Mouse (Mus musculus): ENCODE results near the gene Kit.

Kit gene

DNA sequence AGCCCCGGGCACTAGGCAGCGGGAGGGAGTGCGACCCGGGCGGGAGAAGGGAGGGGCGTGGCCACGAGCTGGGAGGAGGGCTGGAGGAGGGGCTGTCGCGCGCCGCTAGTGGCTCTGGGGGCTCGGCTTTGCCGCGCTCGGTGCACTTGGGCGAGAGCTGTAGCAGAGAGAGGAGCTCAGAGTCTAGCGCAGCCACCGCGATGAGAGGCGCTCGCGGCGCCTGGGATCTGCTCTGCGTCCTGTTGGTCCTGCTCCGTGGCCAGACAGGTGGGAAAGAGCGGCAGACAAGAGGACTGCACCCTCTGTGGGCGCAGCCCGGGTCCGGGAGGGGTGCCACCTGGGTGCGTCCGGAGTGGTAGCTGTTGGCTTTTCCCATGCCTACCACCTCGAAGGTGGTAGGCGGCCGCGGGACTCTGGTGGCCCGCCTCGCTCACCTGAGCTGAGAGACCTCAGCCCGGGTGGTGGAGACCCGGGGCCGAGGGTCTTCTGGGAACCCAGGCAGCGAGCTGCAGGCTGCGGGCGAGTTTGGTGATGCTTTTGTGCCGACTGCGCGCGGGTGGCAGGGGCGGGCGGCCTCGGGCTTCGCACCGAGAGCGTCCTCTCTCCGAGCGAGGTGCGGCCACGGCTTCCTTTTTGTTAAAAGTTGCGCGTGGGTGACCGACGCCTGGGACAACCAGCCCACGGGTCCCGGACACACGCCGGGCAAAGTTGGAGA lies at the start of gene Kit:
Gene Kit (plus strand): TSS at position 65 of the 715 bp plus-strand sequence.
- in situ Hi-C loops (cut with MboI, MseI), result no loop called here

DNA sequence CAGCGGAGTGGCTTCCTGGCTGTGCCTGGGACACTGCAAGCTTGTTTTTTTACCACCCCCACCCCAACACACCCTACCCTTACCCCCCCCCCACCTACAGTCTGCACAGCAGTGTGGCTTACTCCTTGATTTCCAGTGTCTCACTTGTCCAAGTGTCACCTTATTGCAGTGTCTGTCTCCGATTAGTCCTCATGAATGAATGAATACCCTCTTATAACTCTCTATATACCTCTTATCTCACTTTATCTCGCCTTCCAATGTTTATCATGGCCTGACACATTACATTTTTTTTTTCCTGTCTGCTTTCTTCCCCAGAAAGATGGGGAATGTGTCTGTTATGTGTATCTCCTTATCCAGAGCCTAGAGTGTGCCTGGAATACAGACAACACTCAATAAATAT lies 38.6 kb upstream of the Kit start:
- in situ Hi-C loops (cut with MboI, MseI), result no loop called here

DNA sequence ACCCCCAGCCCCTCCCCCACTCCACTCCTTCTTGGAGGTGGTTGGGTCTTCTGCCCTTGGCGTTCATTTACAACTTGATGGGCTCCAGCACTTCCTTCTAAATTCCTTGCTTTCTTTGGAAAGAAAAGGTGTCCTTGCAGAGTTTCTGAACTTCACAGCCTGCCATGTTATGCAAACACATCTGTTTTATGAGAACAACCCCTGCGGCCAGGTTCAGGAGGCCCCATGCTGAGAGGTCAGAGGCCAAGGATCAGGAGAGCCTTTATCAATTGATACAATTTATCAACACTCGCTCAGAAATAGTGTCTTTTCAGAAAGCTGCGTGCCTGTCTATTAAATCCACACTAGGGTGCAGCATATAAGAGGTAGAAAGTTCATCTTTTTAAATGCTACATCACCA lies 37.0 kb upstream of the Kit start:
- in situ Hi-C loops (cut with MboI, MseI), result no loop called here

DNA sequence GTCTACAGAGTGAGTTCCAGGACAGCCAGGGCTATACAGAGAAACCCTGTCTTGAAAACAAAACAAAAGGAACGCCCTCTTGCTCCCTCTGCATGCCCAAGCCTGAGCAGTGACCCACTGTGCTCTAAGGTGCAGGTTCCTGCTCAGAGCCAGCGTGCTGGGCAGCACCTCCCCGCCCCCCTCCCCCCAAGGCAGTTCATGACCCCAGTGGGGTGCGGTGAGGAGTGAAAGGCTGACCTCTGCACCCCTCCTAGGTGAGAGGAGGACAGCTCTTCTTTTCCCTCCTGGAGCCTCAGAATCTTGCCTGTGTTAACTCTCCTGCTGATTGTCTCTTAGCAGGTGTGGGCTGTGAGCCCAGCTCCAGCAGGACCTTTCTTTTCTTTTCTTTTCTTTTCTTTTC lies 36.3 kb upstream of the Kit start:
- in situ Hi-C loops (cut with MboI, MseI), result no loop called here

- in situ Hi-C loops (cut with MboI, MseI), result no loop called here
Measured at GRCm38 (mm10) chr5:75539098-75539497, 35.6 kb upstream of the Kit start.

- in situ Hi-C loops (cut with MboI, MseI), result no loop called here
Measured at GRCm38 (mm10) chr5:75543757-75544156, 31.0 kb upstream of the Kit start.

DNA sequence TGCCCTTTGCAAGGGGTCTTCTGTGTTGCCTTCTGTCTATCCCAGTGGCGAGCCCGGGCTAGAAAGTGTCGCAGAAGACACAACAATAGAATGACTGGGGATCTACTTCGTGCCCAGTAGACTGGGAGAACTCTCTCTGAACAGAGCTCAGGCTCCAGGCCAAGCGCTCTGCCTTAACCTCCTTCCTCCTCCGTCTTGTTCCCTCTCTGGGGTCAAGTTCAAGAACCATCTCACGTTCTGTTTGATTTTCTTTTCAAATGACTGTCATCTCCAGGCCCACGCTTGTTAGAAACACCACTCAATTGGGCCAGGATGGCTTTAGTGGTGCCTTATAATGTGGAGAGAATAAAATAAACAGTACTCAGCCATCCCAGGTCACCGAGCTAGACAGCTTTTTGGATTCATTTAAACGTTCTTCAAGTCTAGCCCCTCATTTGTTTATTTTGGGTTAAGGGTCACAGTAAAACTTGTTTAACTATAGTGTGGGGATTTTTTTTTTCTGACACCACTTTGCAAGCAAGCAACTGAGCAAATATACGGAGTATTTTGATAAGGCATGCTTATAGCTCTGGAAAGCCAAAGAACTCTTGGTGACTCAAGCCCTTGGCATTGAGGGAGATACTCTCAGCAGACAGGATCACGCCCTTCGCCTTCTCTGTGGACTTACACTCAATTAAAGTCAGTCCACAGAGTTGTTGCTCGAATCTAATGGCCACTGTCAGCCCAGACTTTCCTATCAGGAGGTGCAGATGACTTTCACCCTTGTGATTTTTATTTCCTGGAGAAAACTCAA lies 30.0 kb upstream of the Kit start:
- in situ Hi-C loops (cut with MboI, MseI), result no loop called here

- in situ Hi-C loops (cut with MboI, MseI), result no loop called here
Measured at GRCm38 (mm10) chr5:75545265-75545643, 29.5 kb upstream of the Kit start.

GRCm38 (mm10) chr5:75553021-75553420 lies 21.7 kb upstream of the Kit start:
- in situ Hi-C loops (cut with MboI, MseI), result no loop called here

DNA sequence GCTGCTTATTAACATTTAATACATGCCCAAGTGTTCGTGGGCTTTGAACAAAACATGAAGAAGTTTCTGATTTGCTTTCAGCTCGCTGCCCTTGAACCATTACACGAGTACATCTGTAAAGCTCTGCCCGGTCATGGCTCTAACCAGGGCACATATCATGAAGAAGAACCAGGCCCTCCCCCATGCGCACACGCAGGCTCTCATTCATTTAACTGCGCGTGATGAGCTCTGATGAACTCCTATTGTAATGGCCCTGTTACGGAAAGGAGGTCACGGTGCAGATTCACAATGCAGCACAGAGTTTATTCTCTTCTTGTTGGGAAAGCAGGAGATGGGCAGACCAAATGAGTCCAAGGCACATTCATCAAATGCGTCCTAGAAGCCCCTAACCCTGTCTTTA lies 17.1 kb upstream of the Kit start:
- in situ Hi-C loops (cut with MboI, MseI), result no loop called here

GRCm38 (mm10) chr5:75559291-75559690 lies 15.4 kb upstream of the Kit start:
- in situ Hi-C loops (cut with MboI, MseI), result no loop called here

DNA sequence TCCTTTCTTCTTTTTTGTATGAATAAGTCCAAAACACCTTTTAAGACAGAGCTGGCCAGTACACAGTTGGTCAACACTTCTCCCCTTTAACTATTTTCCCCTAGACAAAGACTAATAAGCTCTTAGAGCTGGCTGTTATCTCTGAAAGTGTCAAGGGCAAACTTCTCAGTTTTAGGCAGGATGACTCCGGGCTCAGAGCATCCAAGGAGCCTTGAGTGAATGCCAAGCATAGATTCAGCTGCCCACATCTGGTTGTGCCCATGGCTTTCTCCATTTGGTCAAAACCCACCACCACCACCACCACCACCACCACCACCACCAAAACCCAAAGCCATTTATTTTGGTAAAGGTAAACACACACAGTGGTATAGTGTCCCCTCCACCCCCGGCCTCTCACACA lies 13.5 kb upstream of the Kit start:
- in situ Hi-C loops (cut with MboI, MseI), result no loop called here

- in situ Hi-C loops (cut with MboI, MseI), result no loop called here
Measured at GRCm38 (mm10) chr5:75574151-75574851, 415 bp upstream of the Kit start.

- in situ Hi-C loops (cut with MboI, MseI), result no loop called here
Measured at GRCm38 (mm10) chr5:75575567-75576515, 1.1 kb downstream of the Kit start.

DNA sequence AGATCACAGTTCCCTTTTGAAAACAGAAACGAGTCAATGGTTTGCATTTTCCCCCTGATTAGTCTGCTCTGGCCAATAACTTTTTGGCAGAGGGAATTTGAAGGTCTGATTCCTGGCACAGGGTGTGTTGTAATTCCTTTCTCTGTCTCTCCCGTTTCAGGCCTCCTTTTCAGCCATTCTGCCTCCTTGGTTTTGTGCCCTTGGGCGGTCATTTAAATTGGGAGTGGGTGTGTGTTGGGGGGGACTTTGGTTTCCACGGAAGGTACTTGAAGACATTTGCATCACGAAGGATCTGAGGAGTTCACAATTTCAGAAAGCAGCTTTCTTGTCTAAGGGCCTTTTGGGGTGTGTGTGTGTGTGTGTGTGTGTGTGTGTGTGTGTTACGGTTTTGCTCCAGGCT lies 2.0 kb downstream of the Kit start:
- in situ Hi-C loops (cut with MboI, MseI), result no loop called here

DNA sequence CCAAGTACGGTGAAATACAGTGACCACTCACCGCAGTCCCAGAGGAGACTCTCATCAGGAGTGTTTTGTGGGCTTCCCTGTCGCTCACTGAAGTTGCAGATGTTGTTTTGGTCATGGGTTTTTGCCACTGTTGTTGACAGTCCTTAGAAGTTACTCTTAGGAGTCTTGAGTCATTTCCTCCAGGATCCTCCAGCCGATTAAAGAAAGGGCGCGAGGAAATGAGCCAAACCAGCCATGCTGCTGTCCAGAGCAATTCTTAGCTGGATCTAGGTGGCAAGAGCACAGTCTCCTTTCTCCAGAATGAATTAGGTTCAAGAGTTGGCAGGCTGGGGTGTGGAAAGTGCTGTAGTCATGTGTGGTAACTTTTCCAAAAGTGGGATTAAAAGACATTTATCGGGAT lies 3.4 kb downstream of the Kit start:
- in situ Hi-C loops (cut with MboI, MseI), result no loop called here

DNA sequence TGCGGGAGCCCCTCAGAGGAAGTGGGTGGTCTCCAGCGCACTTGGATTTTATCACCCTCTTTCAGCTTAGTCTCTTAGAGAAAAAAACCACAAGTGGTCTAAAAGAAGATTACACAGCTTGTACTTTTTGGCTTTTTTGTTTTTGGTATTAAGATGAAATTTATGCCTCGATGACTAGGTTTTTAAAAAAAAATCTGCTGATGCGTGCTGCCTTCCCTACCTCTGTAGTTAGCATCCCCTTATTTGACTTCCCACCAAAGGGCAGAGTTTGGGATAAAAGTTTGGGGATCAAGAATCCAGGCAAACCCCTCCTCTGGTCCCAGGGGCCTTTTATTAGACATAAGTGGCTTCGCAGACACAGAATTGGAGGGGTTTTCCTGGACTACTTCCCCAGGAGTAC lies 4.5 kb downstream of the Kit start:
- in situ Hi-C loops (cut with MboI, MseI), result no loop called here

DNA sequence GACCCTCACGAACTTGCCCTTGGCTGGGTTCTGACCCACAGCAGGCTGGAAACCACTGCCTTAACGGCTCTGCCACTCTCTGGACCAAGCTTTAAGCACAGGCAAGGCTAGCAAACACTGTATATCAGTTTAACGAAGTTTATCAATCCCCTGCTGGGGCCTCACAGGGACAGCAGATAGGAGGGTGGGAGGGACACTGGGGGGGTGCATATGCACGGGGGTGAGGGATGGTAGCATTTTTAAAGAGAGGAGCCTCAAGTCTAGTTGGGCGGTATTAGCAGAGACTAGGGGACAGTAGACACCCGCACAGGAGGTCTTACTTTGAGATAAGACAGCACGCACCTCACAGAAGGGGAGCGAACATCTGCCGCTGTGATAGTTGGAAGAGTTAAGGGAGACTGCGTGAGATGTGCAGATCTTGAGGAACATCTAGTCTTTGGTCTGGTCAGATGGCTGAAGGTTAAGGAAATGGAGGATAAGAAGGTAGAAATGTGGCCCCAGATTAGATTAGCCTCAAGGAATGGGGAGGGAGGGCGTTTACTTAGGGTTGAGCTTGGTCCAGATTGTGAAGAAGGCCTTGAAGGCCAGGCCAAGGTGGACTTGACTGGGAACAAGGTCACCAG lies 5.0 kb downstream of the Kit start:
- in situ Hi-C loops (cut with MboI, MseI), result no loop called here

DNA sequence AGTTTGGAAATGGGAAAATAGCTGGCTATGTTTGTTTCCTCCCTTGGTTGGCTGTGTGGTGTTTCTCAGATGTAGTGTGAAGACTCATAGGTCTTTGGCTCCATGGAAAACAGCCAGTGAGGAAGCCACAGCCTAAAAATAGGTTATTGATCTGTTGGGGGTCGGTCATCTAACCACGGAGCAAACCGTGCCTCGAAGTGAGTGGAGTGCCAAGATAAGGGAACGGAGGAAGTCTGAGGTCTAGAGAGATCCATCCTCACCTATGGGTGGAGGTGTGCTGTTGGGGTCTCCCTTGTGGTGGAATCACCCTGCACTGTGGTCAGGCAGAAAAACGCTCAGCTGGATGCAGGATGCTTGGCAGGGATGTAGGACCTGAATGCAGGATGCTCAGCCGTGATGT lies 7.2 kb downstream of the Kit start:
- in situ Hi-C loops (cut with MboI, MseI), result no loop called here

DNA sequence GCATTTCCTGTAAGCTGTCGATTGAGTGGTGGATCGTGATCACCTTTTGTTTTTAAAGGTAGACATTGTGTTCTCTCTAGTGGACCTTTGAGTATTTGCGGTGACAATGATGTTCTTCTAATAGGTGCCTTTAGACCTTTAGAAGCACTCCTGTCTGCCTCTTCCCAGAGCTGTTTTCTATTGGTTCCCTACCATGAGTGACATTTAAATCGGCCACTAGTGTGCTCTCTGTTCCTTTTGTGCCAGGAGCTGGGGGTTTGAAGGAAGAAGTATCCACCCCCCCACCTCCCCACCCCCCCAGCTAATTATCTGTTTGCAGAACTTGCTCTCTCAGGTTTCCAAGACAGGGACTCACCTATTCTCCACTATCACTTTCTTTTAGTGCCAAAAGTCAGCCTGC lies 13.1 kb downstream of the Kit start:
- in situ Hi-C loops (cut with MboI, MseI), result no loop called here
